Mouse (Mus musculus) monocyte, adult 59 days (primary cell): Measurements from ENCODE around the gene Galns. TPM values are rescaled to one million over a fixed set of nuclear protein-coding genes. Genes with fewer than 3 reads are reported as not detected.

Experiments
- total RNA-seq, 2 experiments: library from RNA; stranded (reverse); gene quantifications; one replicate each; pipeline ENCODE4 v1.2.4; 2023

Gene Galns
- total RNA-seq = 10 to 100 TPM; 30.8 to 32.1 TPM

GRCm38 (mm10) chr8:122611295-122612133, at the start of gene Galns, which contains the start of gene Trappc2l:
Gene Galns, minus strand, starts transcription at chr8:122611463.
Gene Trappc2l, plus strand, starts transcription at chr8:122611640.

GRCm38 (mm10) chr8:122622727-122623126, 11.5 kb upstream of the Galns start, which contains the start of gene Pabpn1l:
Gene Pabpn1l, minus strand, starts transcription at chr8:122622739.

GRCm38 (mm10) chr8:122576648-122577022, 34.6 kb downstream of the Galns start, which contains the start of gene Aprt:
Gene Aprt, minus strand, starts transcription at chr8:122576909.

GRCm38 (mm10) chr8:122567361-122568108, 43.7 kb downstream of the Galns start, which contains the start of gene Cdt1:
Gene Cdt1, plus strand, starts transcription at chr8:122568015.

GRCm38 (mm10) chr8:122551265-122552051, 59.8 kb downstream of the Galns start, which contains the start of gene Piezo1:
Gene Piezo1, minus strand, starts transcription at chr8:122551329.

Other genes starting within 250 kb of the Galns start
- 10 to 100 TPM; 73.0 to 84.4 TPM for gene Zc3h18, start 234.9 kb downstream of the Galns start, total RNA-seq
- gene Il17c, start 189.4 kb downstream of the Galns start, total RNA-seq = under 1 TPM in 1 of 2 experiments, not detected in 1; 0.73 TPM
- 100 to 1,000 TPM; 719 to 753 TPM for gene Cyba, start 178.5 kb downstream of the Galns start, total RNA-seq
- gene Mvd, start 168.0 kb downstream of the Galns start, total RNA-seq = 10 to 100 TPM; 27.0 to 27.9 TPM
- gene Snai3, start 150.7 kb downstream of the Galns start, total RNA-seq = not detected
- 10 to 100 TPM; 79.5 to 90.9 TPM for gene Rnf166, start 135.4 kb downstream of the Galns start, total RNA-seq
- gene Ctu2, start 135.3 kb downstream of the Galns start, total RNA-seq = 10 to 100 TPM; 16.9 to 21.0 TPM
- 100 to 1,000 TPM; 125 to 127 TPM for gene Piezo1, start 60.1 kb downstream of the Galns start, total RNA-seq
- 10 to 100 TPM; 23.8 to 29.1 TPM for gene Cdt1, start 43.4 kb downstream of the Galns start, total RNA-seq
- gene Aprt, start 34.6 kb downstream of the Galns start, total RNA-seq = 100 to 1,000 TPM; 142 to 157 TPM
- gene Trappc2l, start 177 bp upstream of the Galns start, total RNA-seq = 10 to 100 TPM; 40.8 to 50.4 TPM
- gene Pabpn1l, start 11.3 kb upstream of the Galns start, total RNA-seq = under 1 TPM in 1 of 2 experiments, not detected in 1; 0.79 TPM
- 100 to 1,000 TPM; 133 to 179 TPM for gene Cbfa2t3, start 87.6 kb upstream of the Galns start, total RNA-seq
- gene Acsf3, start 164.0 kb upstream of the Galns start, total RNA-seq = 1 to 10 TPM; 9.7 to 9.9 TPM
- gene Cdh15, start 236.5 kb upstream of the Galns start, total RNA-seq = not detected